Mouse (Mus musculus) heart, postnatal 0 days (tissue): ENCODE measurements at regions not wholly inside any gene's neighbourhood (a gene's known extent, or its start where the extent isn't known, plus 50 kb on each side); places are given as distances from the start of the nearest gene placed in this dataset.

Experiments used
- ATAC-seq: fragments of 200-750 bp; cut with Nextera tagmentation; 2 replicates; pipeline ENCODE4 v1.8.0; 2017; ENCODE audit warnings: low read depth, moderate number of reproducible peaks, moderate library complexity; ENCODE audit not compliant: insufficient read depth
- DNase-seq: peaks from one replicate; pipeline ENCODE4 v3.0.0-alpha.2; 2016; ENCODE audit warnings: low spot score
- H3K27ac ChIP-seq: fragments of 300-500 bp; sonication (generic); 2 replicates; pipeline ENCODE4 v1.5.1; 2014; ENCODE audit warnings: low read depth, mild to moderate bottlenecking
- H3K27me3 ChIP-seq: fragments of 300-500 bp; sonication (generic); 2 replicates; pipeline ENCODE4 v1.6.1; 2014; ENCODE audit warnings: low read length, mixed read lengths; ENCODE audit not compliant: control insufficient read depth, insufficient read depth
- H3K36me3 ChIP-seq: fragments of 300-500 bp; sonication (generic); replicated peaks from 2 replicates; pipeline ENCODE4 v1.6.1; 2014; ENCODE audit warnings: low read length, mixed read lengths; ENCODE audit not compliant: control insufficient read depth, insufficient read depth
- H3K4me1 ChIP-seq: fragments of 300-500 bp; sonication (generic); 2 replicates; pipeline ENCODE4 v1.6.1; 2014; ENCODE audit warnings: antibody characterized with exemption; ENCODE audit not compliant: control insufficient read depth, insufficient read depth
- H3K4me2 ChIP-seq: fragments of 300-500 bp; sonication (generic); 2 replicates; pipeline ENCODE4 v1.6.1; 2014; ENCODE audit warnings: low read depth, mild to moderate bottlenecking, low read length, moderate library complexity
- H3K4me3 ChIP-seq: fragments of 300-500 bp; sonication (generic); 2 replicates; pipeline ENCODE4 v1.5.1; 2014; ENCODE audit warnings: low read depth, low read length
- H3K9ac ChIP-seq: fragments of 300-500 bp; sonication (generic); replicated peaks from 2 replicates; pipeline ENCODE4 v1.6.1; 2014; ENCODE audit warnings: low read depth, low read length, mixed read lengths
- H3K9me3 ChIP-seq: fragments of 300-500 bp; sonication (generic); replicated peaks from 2 replicates; pipeline ENCODE4 v1.6.1; 2016; ENCODE audit warnings: low read length; ENCODE audit not compliant: control insufficient read depth
- CTCF ChIP-seq: IDR thresholded peaks from 2 replicates; pipeline ENCODE4 v1.5.1; 2016; ENCODE audit warnings: antibody characterized with exemption, control low read depth, low read depth
- EP300 ChIP-seq: IDR thresholded peaks from 2 replicates; pipeline ENCODE4 v1.6.1; 2016; ENCODE audit warnings: antibody characterized with exemption, low read depth
- WGBS: fragments of 180-500 bp; shearing (Covaris S2); extraction: QIAGEN DNeasy Blood & Tissue Kit; methylation state at CpG from one replicate; pipeline ENCODE4 v1.1.7; 2014; 5-methylcytosine and 5-hydroxymethylcytosine counted together

DNA sequence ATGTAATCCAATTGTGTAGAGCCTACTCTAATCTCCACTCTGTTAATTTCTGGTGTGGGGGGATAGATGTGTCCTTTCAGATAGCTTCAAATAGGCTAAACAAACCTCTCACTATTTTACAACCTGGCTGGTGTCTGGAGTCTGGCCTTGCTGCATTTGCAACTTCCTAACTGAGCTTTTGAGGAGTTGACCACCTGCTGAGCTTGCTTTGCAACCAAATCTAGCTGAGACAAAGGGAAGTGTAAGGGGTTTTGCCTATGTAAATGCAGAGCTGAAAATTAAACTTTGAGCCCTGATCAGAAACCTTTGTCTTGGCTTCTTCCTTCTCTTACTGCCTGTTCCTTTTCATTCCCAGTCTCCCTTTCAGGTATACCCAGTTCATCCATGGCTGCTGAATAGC, 404.3 kb downstream of the Cetn3 start:
- Histone ChIP-seq H3K9ac (no peak overlapping the region), H3K4me3 (no peak overlapping the region), H3K4me2 (no peak overlapping the region), H3K9me3 (no peaks in the 10 kb centered on the region), H3K27me3 (no peaks in the 10 kb centered on the region), H3K4me1 (no peaks in the 10 kb centered on the region), H3K27ac (no peak overlapping the region), H3K36me3 (no peaks in the 10 kb centered on the region)
- ATAC-seq (no peak), DNase-seq (no peak)
- TF ChIP-seq CTCF = no peak
- no peak for TF ChIP-seq EP300

GRCm38 (mm10) chr13:82200739-82201138, 417.9 kb downstream of the Cetn3 start:
- no peak overlapping the region for H3K4me2 ChIP-seq
- no peak overlapping the region for H3K9ac ChIP-seq
- TF ChIP-seq CTCF (no peak), EP300 (peak; percentile 78)
- no peaks in the 10 kb centered on the region for H3K9me3 ChIP-seq
- no peak overlapping the region for H3K4me3 ChIP-seq
- no peak overlapping the region for H3K27ac ChIP-seq
- ATAC-seq (no peak), DNase-seq (no peak)
- no peaks in the 10 kb centered on the region for H3K4me1 ChIP-seq
- WGBS = 61% methylated on average over 1 of the region's 1 CpGs
- H3K36me3 ChIP-seq = no peaks in the 10 kb centered on the region
- H3K27me3 ChIP-seq = no peaks in the 10 kb centered on the region

DNA sequence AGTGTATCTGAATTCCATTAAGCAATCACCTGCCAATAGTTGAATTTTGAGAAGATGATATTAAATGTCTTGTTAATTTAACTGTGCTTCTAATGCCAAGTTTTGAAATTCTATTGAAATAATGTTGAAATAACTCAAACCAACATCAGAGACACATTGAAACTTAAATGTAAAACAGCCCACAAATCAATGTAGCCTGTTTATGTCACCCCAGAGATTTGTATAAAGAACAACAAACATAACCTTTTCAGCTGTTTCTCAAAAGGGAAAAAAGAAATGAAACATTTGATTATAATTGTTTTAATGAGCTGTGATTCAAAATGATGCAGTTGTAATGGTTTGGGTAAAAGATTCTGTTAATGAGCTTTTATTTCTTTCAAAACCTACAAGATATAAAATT, 442.6 kb downstream of the Cetn3 start:
- DNase-seq (no peak), ATAC-seq (no peak)
- no peak overlapping the region for H3K27ac ChIP-seq
- H3K9ac ChIP-seq = no peak overlapping the region
- no peaks in the 10 kb centered on the region for H3K27me3 ChIP-seq
- no peak overlapping the region for H3K4me3 ChIP-seq
- no peaks in the 10 kb centered on the region for H3K36me3 ChIP-seq
- no peaks in the 10 kb centered on the region for H3K4me1 ChIP-seq
- no peaks in the 10 kb centered on the region for H3K9me3 ChIP-seq
- H3K4me2 ChIP-seq = no peak overlapping the region
- TF ChIP-seq CTCF = no peak
- TF ChIP-seq EP300 = no peak

GRCm38 (mm10) chr13:82233901-82234300, 451.0 kb downstream of the Cetn3 start:
- Histone ChIP-seq H3K27ac (no peak overlapping the region), H3K4me1 (no peaks in the 10 kb centered on the region), H3K4me3 (no peak overlapping the region), H3K36me3 (no peaks in the 10 kb centered on the region), H3K4me2 (no peak overlapping the region), H3K27me3 (no peaks in the 10 kb centered on the region), H3K9me3 (no peaks in the 10 kb centered on the region), H3K9ac (no peak overlapping the region)
- ATAC-seq = no peak
- no peak for DNase-seq
- no peak for TF ChIP-seq EP300
- TF ChIP-seq CTCF = no peak
- WGBS = 76% methylated on average over 2 of the region's 2 CpGs

GRCm38 (mm10) chr13:82246231-82246630, 463.4 kb downstream of the Cetn3 start:
- DNase-seq = no peak
- no peak overlapping the region for H3K9ac ChIP-seq
- WGBS = 82% methylated on average over 1 of the region's 1 CpGs
- no peak overlapping the region for H3K4me2 ChIP-seq
- no peaks in the 10 kb centered on the region for H3K27me3 ChIP-seq
- no peak overlapping the region for H3K27ac ChIP-seq
- no peaks in the 10 kb centered on the region for H3K9me3 ChIP-seq
- no peaks in the 10 kb centered on the region for H3K36me3 ChIP-seq
- TF ChIP-seq EP300 (no peak), CTCF (no peak)
- ATAC-seq = no peak
- H3K4me1 ChIP-seq = no peaks in the 10 kb centered on the region
- no peak overlapping the region for H3K4me3 ChIP-seq

DNA sequence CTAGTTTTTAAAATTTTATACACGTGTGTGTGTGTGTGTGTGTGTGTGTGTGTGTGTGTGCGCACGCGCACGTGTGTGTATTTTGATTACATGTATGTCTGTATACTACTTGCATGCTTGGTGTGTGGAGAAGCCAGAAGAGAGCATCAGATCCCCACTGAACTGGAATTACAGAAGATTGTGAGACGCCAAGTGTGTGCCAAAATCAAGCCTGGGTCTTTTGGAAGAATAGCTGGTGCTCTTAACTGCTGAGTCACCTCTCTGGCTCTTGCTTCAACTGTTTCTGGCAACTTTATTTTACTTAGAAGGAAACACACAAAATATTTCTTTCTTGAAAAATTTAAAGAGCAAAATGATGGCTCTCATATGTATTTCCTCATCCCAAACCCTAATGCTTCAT, 467.5 kb downstream of the Cetn3 start:
- TF ChIP-seq CTCF (no peak), EP300 (no peak)
- Histone ChIP-seq H3K27ac (no peak overlapping the region), H3K36me3 (no peaks in the 10 kb centered on the region), H3K4me1 (no peaks in the 10 kb centered on the region), H3K9ac (no peak overlapping the region), H3K4me2 (no peak overlapping the region), H3K27me3 (no peaks in the 10 kb centered on the region), H3K9me3 (no peaks in the 10 kb centered on the region), H3K4me3 (no peak overlapping the region)
- ATAC-seq (no peak), DNase-seq (no peak)
- 83% methylated on average over 6 of the region's 6 CpGs for WGBS
